Mouse (Mus musculus): Measurements from ENCODE around the gene Muc3. TPM values are rescaled to one million over a fixed set of nuclear protein-coding genes. Genes with fewer than 3 reads are reported as not detected.

The Muc3 gene
- total RNA-seq, 2 experiments from 2014 or later, result not detected

DNA sequence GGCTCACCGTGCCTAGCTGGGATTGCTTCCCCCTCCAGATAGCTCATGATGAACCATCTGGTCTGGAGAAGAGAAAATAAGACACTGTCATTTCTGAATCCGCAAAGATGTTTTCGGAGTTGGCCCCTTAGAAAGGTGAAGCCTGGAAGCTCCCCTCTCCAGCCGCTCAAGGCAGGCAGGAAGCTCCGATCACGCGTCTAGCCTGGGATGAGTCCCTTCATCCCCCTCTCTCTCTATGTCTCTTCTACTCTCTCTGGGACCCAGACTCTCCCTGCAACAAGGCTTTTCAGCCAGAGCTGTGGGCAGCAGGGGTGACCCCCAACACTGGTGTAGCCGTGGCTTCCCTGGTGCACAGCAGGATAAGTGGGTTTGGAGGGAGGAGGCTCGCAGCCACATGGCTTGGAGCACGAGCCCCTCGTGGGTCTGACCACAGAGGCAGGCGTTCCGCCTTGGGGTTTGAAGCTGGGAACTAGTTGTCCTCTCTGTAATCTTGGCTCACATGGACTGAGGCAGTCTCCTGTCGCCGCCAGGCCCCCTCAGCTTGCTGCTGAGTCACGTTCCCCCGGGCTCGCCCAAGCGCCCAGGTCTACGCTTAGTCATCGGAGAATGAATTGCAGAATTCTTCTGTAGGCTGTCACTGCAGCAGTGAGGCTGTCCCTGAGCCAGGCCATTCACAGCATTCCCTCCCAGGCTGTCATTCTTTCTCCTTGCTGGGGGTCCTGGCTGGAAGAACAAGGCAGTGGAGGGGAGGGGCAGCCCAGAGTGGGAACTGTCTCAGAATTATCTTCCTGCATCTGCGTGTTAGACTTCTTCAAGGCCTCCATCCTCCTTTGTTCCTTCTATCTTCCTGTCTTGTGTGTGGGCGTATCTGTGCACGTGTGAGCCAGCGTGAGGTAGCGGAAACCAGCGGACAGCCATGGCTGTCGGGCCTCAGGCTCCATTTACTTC lies 46.3 kb downstream of the Muc3 start:
- intact Hi-C loops (cut with DNase I), result loop anchor here (10.0 kb wide), 1 partner anchor 168 kb away; no protein-coding TSS in a partner anchor
- DNase-seq (ENCODE audit: low spot score in 2 of 2), result peak; percentile 77 to 80

DNA sequence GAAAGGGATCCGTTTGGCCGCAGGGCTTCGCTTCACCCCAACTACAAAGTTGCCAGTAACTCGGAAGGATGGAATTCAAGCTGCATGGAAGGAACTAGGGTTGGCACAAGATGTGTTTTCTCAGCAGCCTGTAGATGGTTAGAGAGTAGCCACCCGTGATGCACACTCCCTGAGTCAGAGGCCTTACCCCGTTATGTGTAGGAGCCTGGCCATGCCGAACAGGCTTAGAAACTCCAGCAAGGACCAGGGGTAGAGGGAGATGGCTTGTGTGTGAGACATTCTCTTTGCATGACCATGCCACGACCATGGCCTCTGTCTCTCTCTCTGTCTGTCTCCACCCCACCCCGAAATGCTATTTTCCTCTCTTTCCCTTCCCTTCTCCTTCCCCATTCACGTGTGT lies 47.0 kb downstream of the Muc3 start:
- intact Hi-C loops (cut with DNase I), result loop anchor here (10.0 kb wide), 1 partner anchor 167 kb away; no protein-coding TSS in a partner anchor
- no peak for DNase-seq (ENCODE audit: low spot score in 2 of 2)

DNA sequence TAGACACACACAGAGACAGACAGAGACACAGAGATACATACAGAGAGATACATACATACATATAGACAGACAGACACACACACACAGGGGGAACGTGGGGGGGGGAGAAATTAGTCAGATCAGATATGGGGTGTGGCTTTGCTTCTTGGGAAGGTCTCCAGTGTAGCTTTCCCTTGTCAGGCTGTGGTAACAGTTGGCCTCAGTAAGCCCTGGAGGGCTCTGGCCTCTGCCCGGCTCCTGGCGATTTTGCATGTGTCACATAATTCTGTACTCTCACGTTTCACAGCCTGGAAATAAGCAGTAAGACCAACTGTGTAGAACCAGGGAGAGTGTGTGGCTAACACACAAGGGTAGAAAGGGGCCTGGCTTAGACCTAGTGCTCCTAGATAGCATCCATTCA lies 48.5 kb downstream of the Muc3 start:
- no peak for DNase-seq (ENCODE audit: low spot score in 2 of 2)
- intact Hi-C loops (cut with DNase I), result loop anchor here (10.0 kb wide), 1 partner anchor 166 kb away; no protein-coding TSS in a partner anchor

DNA sequence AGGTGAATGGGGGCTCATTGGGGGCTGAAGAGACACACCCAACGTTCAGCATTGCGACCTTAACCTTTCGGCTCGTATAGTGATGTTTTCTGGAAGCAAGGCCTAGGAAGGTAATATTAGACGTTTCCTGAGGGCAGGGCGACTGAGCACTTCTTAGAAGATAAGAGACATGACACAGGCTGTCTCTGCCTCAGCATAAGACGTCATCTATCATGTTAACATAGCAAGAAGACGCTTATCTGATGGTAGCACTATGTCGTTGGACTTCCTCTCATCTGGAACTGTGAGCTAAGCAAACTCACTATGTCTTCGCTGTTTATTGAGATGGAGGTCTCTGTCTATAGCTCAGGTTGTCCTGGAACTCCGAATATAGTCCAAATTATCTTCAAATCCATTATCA lies 50.7 kb downstream of the Muc3 start:
- no peak for DNase-seq (ENCODE audit: low spot score in 2 of 2)

DNA sequence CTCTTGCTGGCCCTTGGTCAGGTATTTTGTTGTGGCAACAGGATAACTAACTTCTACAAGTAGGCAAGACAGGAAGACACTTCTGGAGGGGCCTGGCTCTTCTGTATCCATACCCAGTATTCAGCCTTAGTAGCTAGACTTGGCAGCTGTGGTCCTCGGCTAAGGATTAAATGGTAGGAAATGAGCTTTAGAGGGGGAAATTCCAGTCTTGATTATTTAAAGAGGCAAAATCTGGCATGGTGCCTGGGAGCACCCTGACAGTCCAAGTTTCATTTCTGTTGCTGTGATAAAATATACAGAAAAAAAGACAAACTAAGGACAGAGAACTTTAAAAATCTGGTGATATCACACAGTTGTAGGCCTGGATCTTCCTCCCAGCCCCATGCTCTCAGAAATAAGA lies 53.1 kb downstream of the Muc3 start:
- DNase-seq (ENCODE audit: low spot score in 2 of 2), result no peak
- intact Hi-C loops (cut with DNase I), result no loop called here

More for the DNA sequence above, 50.7 kb downstream of the Muc3 start:
- intact Hi-C loops (cut with DNase I), result no loop called here

DNA sequence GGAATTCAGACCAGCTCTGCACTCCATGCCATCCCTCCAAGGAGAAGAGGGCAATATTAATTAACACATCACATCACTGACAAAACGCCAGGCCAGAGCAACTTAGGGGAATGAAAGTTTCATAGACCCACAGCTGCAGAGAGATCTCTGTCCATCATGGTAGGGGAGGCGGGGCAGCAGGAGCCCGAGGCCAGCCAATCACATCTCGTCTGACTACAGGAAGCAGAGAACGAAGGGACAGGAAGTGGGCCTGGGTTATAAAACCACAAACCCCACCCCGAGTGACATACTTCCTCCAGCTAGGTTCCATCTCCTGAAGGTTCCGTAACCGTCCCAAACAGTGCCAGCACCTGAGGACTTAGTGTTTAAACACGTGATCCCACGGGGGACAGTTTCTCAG lies 54.0 kb downstream of the Muc3 start:
- no peak for DNase-seq (ENCODE audit: low spot score in 2 of 2)
- intact Hi-C loops (cut with DNase I), result no loop called here

DNA sequence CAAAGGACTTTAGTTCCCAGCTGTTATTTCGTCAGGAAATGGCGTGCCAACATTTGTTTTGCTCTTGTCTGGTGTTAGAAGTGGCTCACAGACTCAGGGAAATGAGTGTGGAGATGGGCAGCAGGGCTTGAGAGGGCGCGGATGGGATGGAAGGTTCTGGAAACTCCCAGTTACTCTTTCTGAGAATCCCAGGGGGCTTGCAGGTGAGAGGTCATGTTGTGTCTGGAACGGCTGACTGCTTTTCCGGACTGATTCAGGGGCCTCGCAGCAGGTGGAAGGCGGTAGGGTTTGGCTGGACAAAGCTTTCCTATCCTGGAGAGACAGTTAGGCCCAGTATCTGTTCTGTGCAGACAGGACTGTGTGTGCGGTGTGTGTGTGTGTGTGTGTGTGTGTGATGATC lies 55.4 kb downstream of the Muc3 start:
- DNase-seq (ENCODE audit: low spot score in 2 of 2), result no peak
- intact Hi-C loops (cut with DNase I), result no loop called here

DNA sequence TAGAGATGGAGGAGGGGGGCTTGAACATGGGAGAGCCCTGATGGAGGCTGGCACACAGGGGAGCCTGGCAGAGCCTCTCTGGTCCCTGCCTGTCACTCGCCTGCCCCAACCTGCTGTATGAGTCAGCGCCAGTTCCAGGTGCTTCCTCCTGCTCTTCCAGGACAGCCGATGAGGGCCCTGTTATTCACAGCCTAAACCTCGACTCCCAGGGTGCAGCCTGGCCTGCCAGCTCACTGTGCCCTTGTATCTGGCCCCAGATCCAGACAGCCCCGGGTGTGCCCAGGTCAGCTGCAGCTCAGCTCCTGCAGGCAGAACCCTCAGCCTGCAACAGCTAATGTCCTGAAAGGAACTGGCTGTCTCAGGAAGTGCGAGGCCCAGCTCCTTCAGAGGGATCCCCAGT lies 57.6 kb downstream of the Muc3 start:
- intact Hi-C loops (cut with DNase I), result no loop called here
- DNase-seq (ENCODE audit: low spot score in 2 of 2), result no peak

DNA sequence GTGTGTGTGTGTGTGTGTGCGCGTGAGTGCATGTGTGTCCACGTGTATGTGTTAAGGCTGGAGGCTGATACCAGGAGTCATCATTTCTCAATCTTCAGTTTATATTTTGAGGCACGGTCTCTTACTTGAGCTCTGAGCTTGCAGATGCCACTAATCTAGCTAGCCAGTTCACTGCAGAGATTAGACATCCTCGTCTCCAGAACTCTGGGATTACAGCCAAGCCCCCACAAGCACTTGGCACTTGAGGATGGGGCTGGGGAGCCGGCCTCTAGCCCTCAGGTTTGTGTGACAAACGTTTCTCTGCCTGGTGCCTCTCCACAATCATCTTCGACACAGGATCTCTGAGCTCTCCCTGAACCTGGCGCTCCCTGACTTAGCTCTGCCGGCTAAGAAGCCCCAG lies 58.3 kb downstream of the Muc3 start:
- DNase-seq (ENCODE audit: low spot score in 2 of 2), result no peak
- intact Hi-C loops (cut with DNase I), result no loop called here

DNA sequence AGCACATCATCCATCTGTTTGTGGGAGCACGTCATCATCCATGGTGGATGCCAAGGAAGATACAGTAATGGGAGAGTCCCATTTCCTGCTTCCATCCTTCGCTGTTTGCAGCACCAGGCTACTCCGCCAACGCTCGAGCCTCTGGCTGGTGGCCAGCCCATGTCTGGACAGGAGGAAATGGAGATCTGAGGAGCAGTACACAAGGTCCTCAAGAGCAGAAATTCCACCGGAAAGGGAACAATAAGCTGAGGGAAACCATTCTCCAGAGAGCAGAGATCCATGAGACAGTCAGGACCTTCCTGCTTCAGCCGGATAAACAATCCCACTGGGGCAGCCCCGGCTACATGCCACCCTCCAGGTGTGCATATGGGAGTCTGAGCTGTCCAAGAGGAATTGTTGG lies 61.7 kb downstream of the Muc3 start:
- DNase-seq (ENCODE audit: low spot score in 2 of 2), result no peak
- intact Hi-C loops (cut with DNase I), result no loop called here

DNA sequence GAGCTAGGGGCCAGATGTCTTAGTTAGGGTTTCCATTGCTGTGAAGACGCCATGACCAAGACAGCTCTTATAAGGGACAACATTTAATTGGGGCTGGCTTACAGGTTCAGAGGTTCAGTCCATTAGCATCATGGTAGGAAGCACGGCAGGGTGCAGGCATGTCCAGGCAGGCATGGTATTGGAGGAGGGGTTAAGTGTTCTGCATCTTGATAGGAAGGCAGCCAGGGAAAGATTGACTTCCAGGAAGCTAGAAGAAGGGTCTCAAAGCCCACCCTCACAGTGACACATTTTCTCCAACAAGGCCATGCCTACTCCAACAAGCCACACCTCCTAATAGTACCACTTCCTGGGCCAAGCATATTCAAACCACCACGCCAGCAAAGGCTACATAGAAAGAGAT lies 63.4 kb downstream of the Muc3 start:
- DNase-seq (ENCODE audit: low spot score in 2 of 2), result no peak
- intact Hi-C loops (cut with DNase I), result no loop called here

DNA sequence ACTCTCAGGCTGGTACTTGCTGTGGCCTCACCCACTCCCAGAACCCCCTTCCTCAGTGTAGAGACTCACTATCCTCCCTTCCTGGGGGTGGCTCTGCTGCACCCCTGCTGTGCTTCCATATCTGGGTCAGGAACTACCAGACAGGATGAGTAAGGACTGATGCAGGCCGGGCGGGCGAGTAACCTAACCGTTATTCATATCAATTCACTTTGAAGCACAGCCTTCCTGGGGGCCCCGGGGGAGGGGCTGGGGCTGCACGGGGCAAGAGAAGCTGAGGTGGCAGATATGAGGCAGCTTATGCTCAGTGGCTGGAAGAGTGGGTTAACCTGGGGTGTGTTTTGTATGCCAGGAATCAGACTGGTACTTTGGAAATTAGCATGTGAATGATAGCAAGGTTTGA lies 64.1 kb downstream of the Muc3 start:
- no peak for DNase-seq (ENCODE audit: low spot score in 2 of 2)
- intact Hi-C loops (cut with DNase I), result no loop called here

Other genes starting within 250 kb of the Muc3 start
- 100 to 1,000 TPM in 1 of 2 experiments, 10 to 100 TPM in 1; 86.1 to 105 TPM for gene Ift22, start 241.2 kb downstream of the Muc3 start, total RNA-seq (2021)
- 100 to 1,000 TPM; 250 to 282 TPM for gene Fis1, start 196.0 kb downstream of the Muc3 start, total RNA-seq (2021)
- not detected for gene Cldn15, start 182.7 kb downstream of the Muc3 start, total RNA-seq (2021)
- 10 to 100 TPM; 30.4 to 40.3 TPM for gene Plod3, start 162.3 kb downstream of the Muc3 start, total RNA-seq (2021)
- 10 to 100 TPM; 90.3 to 90.8 TPM for gene Znhit1, start 161.3 kb downstream of the Muc3 start, total RNA-seq (2021)
- 100 to 1,000 TPM; 358 to 374 TPM for gene Vgf, start 122.9 kb downstream of the Muc3 start, total RNA-seq (2021)
- gene Ap1s1, start 103.2 kb downstream of the Muc3 start, total RNA-seq (2021), result 100 to 1,000 TPM; 315 to 338 TPM
- under 1 TPM; 0.57 to 0.91 TPM for gene Serpine1, start 77.1 kb downstream of the Muc3 start, total RNA-seq (2021)
- 1 to 10 TPM; 4.3 to 5.2 TPM for gene Trim56, start 33.1 kb downstream of the Muc3 start, total RNA-seq (2021)
- 1 to 10 TPM; 2.3 to 6.9 TPM for gene Muc3a, start 63.1 kb upstream of the Muc3 start, total RNA-seq (2021)
- gene Ache, start 138.2 kb upstream of the Muc3 start, total RNA-seq (2021), result 10 to 100 TPM; 60.1 to 64.5 TPM
- 10 to 100 TPM; 11.4 to 15.0 TPM for gene Ufsp1, start 145.3 kb upstream of the Muc3 start, total RNA-seq (2021)
- 100 to 1,000 TPM; 132 to 230 TPM for gene Srrt, start 158.4 kb upstream of the Muc3 start, total RNA-seq (2021)
- gene Trip6, start 165.1 kb upstream of the Muc3 start, total RNA-seq (2021), result 1 to 10 TPM; 3.5 to 5.1 TPM
- gene Slc12a9, start 184.3 kb upstream of the Muc3 start, total RNA-seq (2021), result 10 to 100 TPM; 21.1 to 25.2 TPM
- 1 to 10 TPM; 5.3 to 6.1 TPM for gene Ephb4, start 200.8 kb upstream of the Muc3 start, total RNA-seq (2021)

Measured in left cerebral cortex, postnatal 36 days (tissue).